Mouse (Mus musculus) hematopoietic stem cell, adult 5-6 weeks (primary cell): Measurements from ENCODE around the gene Slc9a4. TPM values are rescaled to one million over a fixed set of nuclear protein-coding genes. Genes with fewer than 3 reads are reported as not detected.

Source experiments
- total RNA-seq: library from RNA; stranded (forward); fragments of 172-1452, 232-1000 nt; gene quantifications from 2 replicates; pipeline ENCODE4 v1.2.3, GENCODE M21; 2017

Gene Slc9a4
- total RNA-seq, 1 experiment from 2014 or later = not detected

Other genes with a start within 250 kb of the Slc9a4 start
- gene Il1rl1, start 150.5 kb upstream of the Slc9a4 start, total RNA-seq = 6.5 and 17.5 TPM in 2 replicates
- gene Il18r1, start 114.5 kb upstream of the Slc9a4 start, total RNA-seq = 13.3 and 17.0 TPM in 2 replicates
- gene Il18rap, start 64.7 kb upstream of the Slc9a4 start, total RNA-seq = 40.3 and 72.9 TPM in 2 replicates
- 0.44 and 0.69 TPM in 2 replicates for gene Slc9a2, start 100.5 kb downstream of the Slc9a4 start, total RNA-seq
- 1.7 and 3.6 TPM in 2 replicates for gene Mfsd9, start 210.6 kb downstream of the Slc9a4 start, total RNA-seq
- gene Tmem182, start 225.5 kb downstream of the Slc9a4 start, total RNA-seq = not detected in 2 replicates